Mouse (Mus musculus) testis, adult 2 months (tissue): Measurements from ENCODE around the gene Mapkapk2. TPM values are rescaled to one million over a fixed set of nuclear protein-coding genes. Genes with fewer than 3 reads are reported as not detected.

Experiments
- H3K27ac ChIP-seq: fragments of 200-500 bp; 2 replicates; pipeline ENCODE4 v1.5.1; 2012; ENCODE audit warnings: low read depth, low read length; ENCODE audit not compliant: control insufficient read depth, insufficient read depth
- H3K27me3 ChIP-seq: fragments of 200-500 bp; 2 replicates; pipeline ENCODE4 v1.6.1; 2012; ENCODE audit warnings: mild to moderate bottlenecking, low read length, moderate library complexity; ENCODE audit not compliant: control insufficient read depth, insufficient read depth
- H3K36me3 ChIP-seq: fragments of 200-500 bp; 2 replicates; pipeline ENCODE4 v1.6.1; 2012; ENCODE audit warnings: mild to moderate bottlenecking, low read length; ENCODE audit not compliant: control insufficient read depth, insufficient read depth
- H3K4me1 ChIP-seq: fragments of 200-500 bp; 2 replicates; pipeline ENCODE4 v1.6.1; 2012; ENCODE audit warnings: low read length; ENCODE audit not compliant: control insufficient read depth, insufficient read depth
- H3K4me3 ChIP-seq: fragments of 200-500 bp; 2 replicates; pipeline ENCODE4 v1.5.1; 2012; ENCODE audit warnings: low read depth, mild to moderate bottlenecking, low read length, moderate library complexity, mixed read lengths; ENCODE audit not compliant: control insufficient read depth
- CTCF ChIP-seq: fragments of 200-500 bp; IDR thresholded peaks from 2 replicates; pipeline ENCODE4 v1.5.1; 2012; ENCODE audit warnings: low read depth, mild to moderate bottlenecking, inconsistent platforms, low read length, moderate library complexity; ENCODE audit not compliant: control insufficient read depth, insufficient read depth, insufficient replicate concordance
- POLR2A ChIP-seq: fragments of 200-500 bp; IDR thresholded peaks from 2 replicates; pipeline ENCODE4 v1.6.1; 2012; ENCODE audit warnings: low read depth, mild to moderate bottlenecking, inconsistent platforms, low read length, moderate library complexity; ENCODE audit not compliant: control insufficient read depth
- polyA plus RNA-seq: library from polyadenylated mRNA; depleted of rRNA; stranded (reverse); fragments of >200 nt; gene quantifications from 2 replicates; pipeline ENCODE4 v1.2.3, GENCODE M21; 2012

The Mapkapk2 gene
- polyA plus RNA-seq, 1 experiment = 14.7 TPM

GRCm38 (mm10) chr1:131048121-131048863 lies 49.3 kb downstream of the Mapkapk2 start:
- no peaks in the 10 kb centered on the region for H3K36me3 ChIP-seq
- no peaks in the 10 kb centered on the region; the same call in 1 of the 2 replicates for H3K4me1 ChIP-seq

GRCm38 (mm10) chr1:131046607-131047006 lies 51.0 kb downstream of the Mapkapk2 start:
- no peaks in the 10 kb centered on the region for H3K36me3 ChIP-seq
- H3K27ac ChIP-seq = no peak overlapping the region
- no peak overlapping the region for H3K4me3 ChIP-seq
- no peaks in the 10 kb centered on the region for H3K27me3 ChIP-seq
- no peak for TF ChIP-seq POLR2A
- no peaks in the 10 kb centered on the region for H3K4me1 ChIP-seq

More at GRCm38 (mm10) chr1:131048121-131048863, 49.3 kb downstream of the Mapkapk2 start:
- H3K27ac ChIP-seq = no peak overlapping the region
- no peaks in the 10 kb centered on the region for H3K27me3 ChIP-seq
- no peak overlapping the region for H3K4me3 ChIP-seq
- TF ChIP-seq POLR2A (no peak), CTCF (no peak)

GRCm38 (mm10) chr1:131045723-131046355 lies 51.8 kb downstream of the Mapkapk2 start:
- TF ChIP-seq CTCF = no peak
- TF ChIP-seq POLR2A = no peak
- H3K27me3 ChIP-seq = no peaks in the 10 kb centered on the region
- no peaks in the 10 kb centered on the region for H3K36me3 ChIP-seq

GRCm38 (mm10) chr1:131043636-131044035 lies 54.0 kb downstream of the Mapkapk2 start:
- Histone ChIP-seq H3K27me3 (no peaks in the 10 kb centered on the region), H3K27ac (no peak overlapping the region), H3K4me3 (no peak overlapping the region), H3K36me3 (no peaks in the 10 kb centered on the region), H3K4me1 (no peaks in the 10 kb centered on the region)
- TF ChIP-seq POLR2A (no peak), CTCF (no peak)

More at GRCm38 (mm10) chr1:131045723-131046355, 51.8 kb downstream of the Mapkapk2 start:
- Histone ChIP-seq H3K27ac (no peak overlapping the region), H3K4me3 (no peak overlapping the region), H3K4me1 (no peaks in the 10 kb centered on the region)

- TF ChIP-seq CTCF = no peak
- TF ChIP-seq POLR2A = no peak
- no peaks in the 10 kb centered on the region for H3K4me1 ChIP-seq
- H3K4me3 ChIP-seq = no peak overlapping the region
- no peaks in the 10 kb centered on the region for H3K27me3 ChIP-seq
- no peak overlapping the region for H3K27ac ChIP-seq
- no peaks in the 10 kb centered on the region for H3K36me3 ChIP-seq
Measured at GRCm38 (mm10) chr1:131042721-131043120, 54.9 kb downstream of the Mapkapk2 start.

GRCm38 (mm10) chr1:131042263-131042662 lies 55.4 kb downstream of the Mapkapk2 start:
- Histone ChIP-seq H3K36me3 (no peaks in the 10 kb centered on the region), H3K4me1 (no peaks in the 10 kb centered on the region), H3K27me3 (no peaks in the 10 kb centered on the region), H3K4me3 (no peak overlapping the region), H3K27ac (no peak overlapping the region)
- TF ChIP-seq CTCF (no peak), POLR2A (no peak)

- H3K27me3 ChIP-seq = no peaks in the 10 kb centered on the region
- no peak overlapping the region for H3K4me3 ChIP-seq
- H3K4me1 ChIP-seq = no peaks in the 10 kb centered on the region
Measured at GRCm38 (mm10) chr1:131039479-131039878, 58.1 kb downstream of the Mapkapk2 start.

More at GRCm38 (mm10) chr1:131039479-131039878, 58.1 kb downstream of the Mapkapk2 start:
- Histone ChIP-seq H3K27ac (no peak overlapping the region), H3K36me3 (no peaks in the 10 kb centered on the region)
- TF ChIP-seq CTCF (no peak), POLR2A (no peak)
